Mouse (Mus musculus) v-Abl transformed pro-B cells (cell line): ENCODE measurements around the gene Selenop.
"Not testable (repeated sequence)": the region's sequence is repeated elsewhere in the genome, so short reads cannot be mapped to it uniquely, and the experiment has no call there.

ENCODE experiments used
- in situ Hi-C, 2 experiments: fragments of 400-800 bp; cut with MboI; formaldehyde crosslinking; loops; one replicate each; pipeline ENCODE4 v1.15.1; 2025; ENCODE audit not compliant: unreplicated experiment in 2 of 2

Selenop gene

GRCm38 (mm10) chr15:3268247-3268646 lies at the start of gene Selenop:
Gene Selenop, plus strand, starts transcription at chr15:3268547.
- in situ Hi-C loops: loop anchor here (5.0 to 25.0 kb wide), 2 partner anchors 36 to 1844 kb away; partner anchors contain the start of genes Card6 (in 1 of the 2) and Rpl37 (in 1 of the 2)

DNA sequence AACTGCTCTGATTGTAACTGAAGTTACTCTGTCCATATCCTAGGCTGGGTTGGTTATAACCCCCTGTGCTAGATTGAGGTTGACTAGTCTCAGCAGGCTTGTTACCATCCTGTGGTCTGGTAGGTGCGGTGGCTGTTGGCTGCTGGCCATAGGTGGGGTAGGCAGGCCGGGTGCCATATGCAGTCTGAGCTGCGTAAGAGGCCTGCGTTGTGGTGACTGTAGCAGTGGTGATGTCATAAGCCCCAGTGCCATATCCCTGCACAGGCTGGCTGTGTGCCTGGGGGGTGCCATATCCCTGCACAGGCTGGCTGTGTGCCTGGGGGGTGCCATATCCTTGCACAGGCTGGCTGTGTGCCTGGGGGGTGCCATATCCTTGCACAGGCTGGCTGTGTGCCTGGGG lies 49.7 kb upstream of the Selenop start:
- in situ Hi-C loops: loop anchor here (5.0 to 10.0 kb wide), 5 partner anchors 134 to 1886 kb away; partner anchors contain the start of genes Card6 (in 1 of the 2) and Ghr (in 1 of the 2)

DNA sequence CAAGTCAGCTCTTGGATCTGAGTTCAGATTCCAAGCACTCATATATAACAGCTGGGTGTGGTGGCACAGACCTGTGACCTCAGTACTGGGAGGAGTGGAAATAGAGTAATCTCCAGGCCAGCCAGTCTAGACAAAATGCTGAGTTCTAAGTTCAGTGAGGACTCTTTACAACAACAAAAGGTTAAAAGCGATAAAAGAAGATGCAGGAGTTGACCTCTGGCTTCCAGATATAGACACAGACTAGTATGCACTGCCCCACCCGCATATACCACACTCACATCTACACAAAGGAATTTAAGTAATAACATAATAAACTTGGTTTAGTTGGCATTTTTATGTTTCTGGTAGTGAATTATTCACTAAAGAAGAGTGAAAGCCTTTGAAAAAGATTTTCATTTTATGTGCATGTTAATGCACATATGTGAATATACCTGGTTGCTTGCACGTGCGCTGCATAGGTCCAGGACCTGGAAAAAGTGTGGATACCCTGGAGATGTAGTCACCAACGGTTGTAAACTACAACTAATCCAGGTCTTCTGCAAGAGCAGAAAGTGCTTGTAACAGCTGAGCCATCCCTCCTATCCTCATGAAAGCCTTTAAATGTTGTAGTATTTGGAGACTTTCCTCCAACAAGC lies 45.4 kb upstream of the Selenop start:
- in situ Hi-C loops: no loop called here

GRCm38 (mm10) chr15:3226573-3226972 lies 41.8 kb upstream of the Selenop start:
- in situ Hi-C loops: loop anchor here in 1 of 2 experiments (5.0 kb wide), 1 partner anchor 206 kb away; no protein-coding TSS in a partner anchor

- in situ Hi-C loops: loop anchor here in 1 of 2 experiments (5.0 kb wide), 1 partner anchor 204 kb away; no protein-coding TSS in a partner anchor
These were observed 40.2 kb upstream of the Selenop start for GRCm38 (mm10) chr15:3228185-3228584.

GRCm38 (mm10) chr15:3228990-3229389 lies 39.4 kb upstream of the Selenop start:
- in situ Hi-C loops: loop anchor here in 1 of 2 experiments (5.0 kb wide), 1 partner anchor 203 kb away; no protein-coding TSS in a partner anchor

- in situ Hi-C loops: loop anchor here (5.0 to 10.0 kb wide), 2 partner anchors 36 to 1884 kb away; partner anchors contain the start of genes Selenop (in 2 of the 2) and Rpl37 (in 1 of the 2)
These were observed 37.3 kb upstream of the Selenop start for GRCm38 (mm10) chr15:3231004-3231403.

GRCm38 (mm10) chr15:3232168-3232835 lies 36.0 kb upstream of the Selenop start:
- in situ Hi-C loops: loop anchor here (5.0 to 10.0 kb wide), 2 partner anchors 35 to 1882 kb away; partner anchors contain the start of genes Selenop (in 2 of the 2) and Rpl37 (in 1 of the 2)

DNA sequence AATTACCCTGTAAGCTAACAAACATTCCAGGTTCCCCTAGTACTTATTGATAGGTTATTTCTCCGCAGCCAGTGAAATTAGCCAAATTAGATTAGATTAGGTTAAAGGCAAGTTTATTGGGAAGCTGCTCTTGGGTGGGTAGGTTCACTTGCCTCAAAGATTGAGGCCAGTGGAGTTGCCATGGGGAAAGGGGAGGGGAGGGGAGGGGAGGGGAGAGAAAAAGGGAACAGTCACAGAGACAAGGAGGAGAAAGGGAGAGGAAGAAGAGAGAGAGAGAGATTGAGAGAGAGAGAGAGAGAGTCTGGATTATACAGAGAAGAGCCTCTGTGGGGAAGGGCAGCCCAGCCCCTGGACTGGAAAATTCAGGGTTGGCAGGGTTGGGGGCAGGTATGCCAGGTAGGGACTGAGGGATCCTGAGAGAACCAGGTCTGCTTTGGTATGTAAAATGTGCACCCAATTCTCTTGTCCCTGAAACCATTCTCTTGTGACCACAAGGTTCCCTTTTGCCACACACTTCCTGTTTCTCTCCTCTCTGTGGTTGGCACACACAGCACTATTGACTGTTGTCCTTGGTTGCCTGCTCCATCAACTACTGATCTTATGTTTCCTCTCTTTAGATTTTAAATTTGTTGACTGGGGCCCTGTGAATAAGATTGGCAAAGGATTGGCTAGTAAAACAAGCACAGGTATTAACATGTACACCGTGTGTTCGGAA lies 34.4 kb upstream of the Selenop start:
- in situ Hi-C loops: loop anchor here (5.0 to 10.0 kb wide), 2 partner anchors 33 to 1881 kb away; partner anchors contain the start of genes Selenop (in 2 of the 2) and Rpl37 (in 1 of the 2)

GRCm38 (mm10) chr15:3236338-3236737 lies 32.0 kb upstream of the Selenop start:
- in situ Hi-C loops: loop anchor here in 1 of 2 experiments (10.0 kb wide), 1 partner anchor 1878 kb away; the partner anchor contains the start of gene Rpl37

- in situ Hi-C loops: loop anchor here in 1 of 2 experiments (10.0 kb wide), 1 partner anchor 1877 kb away; the partner anchor contains the start of gene Rpl37
These were observed 30.4 kb upstream of the Selenop start for GRCm38 (mm10) chr15:3237963-3238362.

GRCm38 (mm10) chr15:3245036-3245435 lies 23.3 kb upstream of the Selenop start:
- in situ Hi-C loops: not testable (repeated sequence)

DNA sequence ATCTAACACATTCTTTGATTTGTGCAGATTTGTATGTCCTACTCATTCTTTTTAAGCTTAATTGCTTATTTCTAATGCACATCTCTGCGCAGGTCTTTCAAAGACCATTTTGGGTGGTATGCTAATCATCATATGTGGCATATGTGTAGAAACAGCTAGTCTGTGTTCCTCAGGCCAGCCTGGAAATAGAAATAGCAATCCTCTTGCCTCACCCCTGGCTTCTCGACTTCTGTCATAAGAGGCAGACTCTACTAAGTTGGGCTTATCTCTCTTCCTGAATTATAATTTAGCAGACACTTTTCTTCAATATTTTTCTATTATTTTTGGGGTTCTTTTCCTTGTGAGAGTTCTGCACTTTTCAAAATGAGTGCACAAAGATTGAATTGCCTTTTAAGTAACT lies 17.7 kb upstream of the Selenop start:
- in situ Hi-C loops: loop anchor here in 1 of 2 experiments (25.0 kb wide), 1 partner anchor 1862 kb away; the partner anchor contains the start of genes Card6 and Rpl37

- in situ Hi-C loops: loop anchor here in 1 of 2 experiments (25.0 kb wide), 1 partner anchor 1861 kb away; the partner anchor contains the start of genes Card6 and Rpl37
These were observed 17.2 kb upstream of the Selenop start for GRCm38 (mm10) chr15:3251031-3251717.

DNA sequence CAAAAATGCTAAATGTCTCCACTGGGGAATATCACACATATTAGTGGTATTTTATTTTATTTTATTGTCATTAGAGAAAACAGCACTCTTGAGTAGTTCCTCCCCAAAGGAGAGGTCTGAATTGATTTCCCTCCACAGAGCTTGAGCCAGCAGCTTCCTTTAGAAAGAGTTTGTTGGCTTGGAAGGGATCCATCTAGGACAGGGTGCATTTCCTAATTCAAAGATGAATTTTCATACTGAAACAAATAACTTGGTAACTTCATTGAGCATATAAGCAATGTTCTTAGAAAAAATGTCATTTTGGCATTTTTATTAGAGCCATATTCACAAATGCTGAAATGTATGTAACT lies 16.7 kb upstream of the Selenop start:
- in situ Hi-C loops: loop anchor here in 1 of 2 experiments (25.0 kb wide), 1 partner anchor 1861 kb away; the partner anchor contains the start of genes Card6 and Rpl37

GRCm38 (mm10) chr15:3259025-3259424 lies 9.3 kb upstream of the Selenop start:
- in situ Hi-C loops: loop anchor here in 1 of 2 experiments (25.0 kb wide), 1 partner anchor 1853 kb away; the partner anchor contains the start of genes Card6 and Rpl37

- in situ Hi-C loops: loop anchor here in 1 of 2 experiments (25.0 kb wide), 1 partner anchor 1852 kb away; the partner anchor contains the start of genes Card6 and Rpl37
These were observed 8.0 kb upstream of the Selenop start for GRCm38 (mm10) chr15:3260309-3260708.

- in situ Hi-C loops: loop anchor here in 1 of 2 experiments (25.0 kb wide), 1 partner anchor 1849 kb away; the partner anchor contains the start of genes Card6 and Rpl37
These were observed 5.5 kb upstream of the Selenop start for GRCm38 (mm10) chr15:3262883-3263282.

- in situ Hi-C loops: loop anchor here in 1 of 2 experiments (25.0 kb wide), 1 partner anchor 1848 kb away; the partner anchor contains the start of genes Card6 and Rpl37
These were observed 4.1 kb upstream of the Selenop start for GRCm38 (mm10) chr15:3264293-3264692.
